Mouse (Mus musculus): ENCODE results near the gene Rassf7. TPM values are rescaled to one million over a fixed set of nuclear protein-coding genes. Genes with fewer than 3 reads are reported as not detected.

Gene Rassf7
- polyA plus RNA-seq, 1 experiment = 25.2 TPM

DNA sequence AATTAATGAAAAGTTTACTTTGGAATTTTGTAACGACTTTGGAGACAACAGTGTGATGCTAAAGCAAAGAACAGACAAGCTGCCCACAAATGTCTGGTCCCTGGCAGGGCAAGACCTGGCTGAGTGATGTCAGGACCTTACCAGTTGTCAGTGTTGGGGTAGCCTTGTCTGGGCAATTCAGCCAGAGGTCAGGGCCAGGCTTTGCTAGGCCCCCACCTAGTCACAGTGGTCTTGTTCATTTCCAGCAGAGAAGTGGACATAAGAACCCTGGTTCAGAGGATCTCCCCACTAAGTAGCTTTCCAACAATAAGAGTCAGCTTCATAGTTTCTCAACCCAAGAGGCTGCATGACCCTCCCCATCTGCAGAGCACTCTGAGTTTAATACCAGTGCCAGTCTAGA lies 4.7 kb downstream of the Rassf7 start:
- Histone ChIP-seq H3K27me3 (ENCODE audit: control insufficient read depth, insufficient read depth, insufficient read length) (no peaks in the 10 kb centered on the region), H3K36me3 (ENCODE audit: control insufficient read depth, insufficient read depth) (no peaks in the 10 kb centered on the region), H3K79me3 (ENCODE audit: low read depth) (no peaks in the 10 kb centered on the region), H3ac (ENCODE audit: control insufficient read depth, insufficient read length, low read depth) (no peak overlapping the region), H3K4me3 (ENCODE audit: insufficient read depth, poor library complexity, severe bottlenecking) (no peak overlapping the region), H3K79me2 (ENCODE audit: control insufficient read depth, insufficient read depth) (no peaks in the 10 kb centered on the region)
- no peak for TF ChIP-seq MYOD1 (IDR thresholded peaks at IDR 0.05; ENCODE audit: control insufficient read depth, insufficient read length, low read depth)
- no peak for TF ChIP-seq USF1 (IDR thresholded peaks at IDR 0.05; ENCODE audit: low read depth)
- no peak for TF ChIP-seq MAX (IDR thresholded peaks at IDR 0.05)
- no peak for TF ChIP-seq FOSL1 (IDR thresholded peaks at IDR 0.05; ENCODE audit: insufficient read depth, low read length, poor library complexity, severe bottlenecking)
- TF ChIP-seq CTCF (IDR thresholded peaks at IDR 0.05; ENCODE audit: control insufficient read depth, insufficient read depth, insufficient read length) = no peak

DNA sequence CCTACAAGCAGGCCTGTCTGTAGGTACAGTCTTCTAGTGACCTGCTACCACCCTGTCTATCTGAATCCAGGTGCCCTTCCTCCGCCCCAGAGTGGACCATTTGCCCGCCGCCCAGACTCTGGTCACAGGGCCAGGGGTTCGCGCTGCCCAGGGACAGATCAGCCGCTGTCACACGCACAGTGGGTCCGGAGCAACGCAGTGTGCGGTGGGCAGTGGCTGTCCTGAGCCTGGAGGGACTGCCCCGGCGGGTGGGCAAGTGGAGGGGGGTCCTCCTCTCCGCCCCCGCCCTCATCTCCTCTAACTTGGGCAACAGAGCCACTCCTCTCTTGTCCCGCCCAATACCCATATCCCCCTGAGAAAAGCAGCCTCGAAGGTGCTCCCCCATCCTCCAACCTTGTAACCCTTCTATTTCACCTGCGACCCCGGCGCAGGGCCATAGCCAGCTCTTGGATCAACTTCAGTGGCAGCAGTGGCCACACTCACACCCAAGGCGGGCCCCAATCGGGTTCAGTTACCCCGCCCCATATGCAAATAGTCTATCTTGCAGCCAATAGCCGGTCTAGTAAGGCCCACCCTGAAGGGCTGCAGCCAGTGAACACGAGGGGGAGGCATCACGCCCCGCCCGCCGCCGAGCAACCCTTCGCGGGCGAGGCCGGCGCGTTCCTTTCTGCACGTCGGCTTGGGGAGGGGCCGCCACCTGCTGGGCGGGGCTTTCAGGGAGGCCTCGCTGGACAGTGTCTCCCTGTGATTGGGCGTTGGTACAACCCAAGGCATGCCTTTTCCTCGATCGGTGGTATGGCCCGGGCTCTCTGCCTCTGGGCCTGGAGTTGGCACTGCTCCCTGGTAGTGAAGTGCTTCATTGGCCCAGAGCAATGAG lies 5.8 kb downstream of the Rassf7 start:
- no peak overlapping the region for H3K4me3 ChIP-seq (ENCODE audit: insufficient read depth, poor library complexity, severe bottlenecking)
- peak; percentile 41 for TF ChIP-seq MYOD1 (IDR thresholded peaks at IDR 0.05; ENCODE audit: control insufficient read depth, insufficient read length, low read depth)
- no peak for TF ChIP-seq CEBPB (IDR thresholded peaks at IDR 0.05; ENCODE audit: low read depth)
- TF ChIP-seq MAX (IDR thresholded peaks at IDR 0.05) = peak; percentile 35
- no peak overlapping the region for H3ac ChIP-seq (ENCODE audit: control insufficient read depth, insufficient read length, low read depth)
- H3K36me3 ChIP-seq (ENCODE audit: control insufficient read depth, insufficient read depth) = no peaks in the 10 kb centered on the region
- H3K79me2 ChIP-seq (ENCODE audit: control insufficient read depth, insufficient read depth) = no peaks in the 10 kb centered on the region
- H3K27me3 ChIP-seq (ENCODE audit: control insufficient read depth, insufficient read depth, insufficient read length) = no peaks in the 10 kb centered on the region
- H3K79me3 ChIP-seq (ENCODE audit: low read depth) = no peaks in the 10 kb centered on the region

DNA sequence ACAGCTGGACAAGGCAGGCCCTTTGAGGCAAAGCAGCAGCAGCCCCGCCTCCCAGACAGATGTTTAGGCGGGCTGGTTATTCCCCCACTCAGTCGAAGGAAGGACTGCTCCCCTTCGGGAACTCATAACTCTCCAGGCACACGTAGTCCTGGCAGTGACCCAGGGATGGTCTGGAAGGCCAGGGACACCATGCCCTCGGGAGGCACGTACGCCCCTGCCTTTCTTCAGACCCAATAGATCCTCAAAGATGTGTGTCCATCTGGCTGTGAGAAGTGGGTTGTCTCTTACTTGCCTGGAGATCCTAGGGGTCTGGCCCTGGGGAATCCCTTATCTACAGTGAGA lies 6.4 kb downstream of the Rassf7 start:
- no peak overlapping the region for H3K4me3 ChIP-seq (ENCODE audit: insufficient read depth, poor library complexity, severe bottlenecking)
- no peaks in the 10 kb centered on the region for H3K79me3 ChIP-seq (ENCODE audit: low read depth)
- H3K27me3 ChIP-seq (ENCODE audit: control insufficient read depth, insufficient read depth, insufficient read length) = no peaks in the 10 kb centered on the region
- TF ChIP-seq USF1 (IDR thresholded peaks at IDR 0.05; ENCODE audit: low read depth) (no peak), MAX (IDR thresholded peaks at IDR 0.05) (no peak), MYOG (IDR thresholded peaks at IDR 0.05; ENCODE audit: control insufficient read depth, extremely low read depth, insufficient read length) (no peak), MYOD1 (IDR thresholded peaks at IDR 0.05; ENCODE audit: control insufficient read depth, insufficient read length, low read depth) (no peak), CTCF (IDR thresholded peaks at IDR 0.05; ENCODE audit: control insufficient read depth, insufficient read depth, insufficient read length) (no peak), FOSL1 (IDR thresholded peaks at IDR 0.05; ENCODE audit: insufficient read depth, low read length, poor library complexity, severe bottlenecking) (no peak), CEBPB (IDR thresholded peaks at IDR 0.05; ENCODE audit: low read depth) (no peak)
- H3K36me3 ChIP-seq (ENCODE audit: control insufficient read depth, insufficient read depth) = no peaks in the 10 kb centered on the region
- H3ac ChIP-seq (ENCODE audit: control insufficient read depth, insufficient read length, low read depth) = peak overlapping the region; percentile 42
- H3K79me2 ChIP-seq (ENCODE audit: control insufficient read depth, insufficient read depth) = no peaks in the 10 kb centered on the region

DNA sequence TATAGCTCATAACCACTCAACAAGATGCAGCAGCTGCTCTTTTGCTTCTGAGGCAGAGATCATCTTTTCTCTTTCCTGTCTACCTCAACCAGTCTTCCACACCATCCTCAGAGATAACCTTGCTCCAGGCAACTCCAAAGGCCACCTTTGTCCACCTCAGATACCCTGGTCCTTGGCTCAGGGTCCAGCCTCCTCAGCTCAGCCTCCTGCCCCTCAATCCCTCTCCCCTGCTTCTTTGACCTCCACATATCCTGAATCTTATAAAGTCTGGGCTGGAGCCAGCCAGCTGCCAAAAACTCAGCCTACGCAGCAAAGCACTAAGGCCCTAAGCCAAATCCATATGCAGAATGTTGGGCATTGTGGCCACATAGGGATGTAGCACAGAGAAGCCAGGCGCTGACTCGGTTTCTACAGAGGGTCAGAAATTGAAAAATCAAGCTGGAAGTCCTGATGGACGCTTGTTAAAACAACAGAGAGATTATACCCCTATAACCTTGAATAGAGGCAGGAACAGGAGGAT lies 7.1 kb downstream of the Rassf7 start:
- no peak overlapping the region for H3K4me3 ChIP-seq (ENCODE audit: insufficient read depth, poor library complexity, severe bottlenecking)
- no peaks in the 10 kb centered on the region for H3K79me3 ChIP-seq (ENCODE audit: low read depth)
- TF ChIP-seq FOSL1 (IDR thresholded peaks at IDR 0.05; ENCODE audit: insufficient read depth, low read length, poor library complexity, severe bottlenecking) = no peak
- TF ChIP-seq CEBPB (IDR thresholded peaks at IDR 0.05; ENCODE audit: low read depth) = no peak
- TF ChIP-seq USF1 (IDR thresholded peaks at IDR 0.05; ENCODE audit: low read depth) = no peak
- TF ChIP-seq MAX (IDR thresholded peaks at IDR 0.05) = no peak
- TF ChIP-seq MYOG (IDR thresholded peaks at IDR 0.05; ENCODE audit: control insufficient read depth, extremely low read depth, insufficient read length) = no peak
- no peaks in the 10 kb centered on the region for H3K36me3 ChIP-seq (ENCODE audit: control insufficient read depth, insufficient read depth)
- H3K79me2 ChIP-seq (ENCODE audit: control insufficient read depth, insufficient read depth) = no peaks in the 10 kb centered on the region
- H3ac ChIP-seq (ENCODE audit: control insufficient read depth, insufficient read length, low read depth) = no peak overlapping the region
- H3K27me3 ChIP-seq (ENCODE audit: control insufficient read depth, insufficient read depth, insufficient read length) = no peaks in the 10 kb centered on the region

DNA sequence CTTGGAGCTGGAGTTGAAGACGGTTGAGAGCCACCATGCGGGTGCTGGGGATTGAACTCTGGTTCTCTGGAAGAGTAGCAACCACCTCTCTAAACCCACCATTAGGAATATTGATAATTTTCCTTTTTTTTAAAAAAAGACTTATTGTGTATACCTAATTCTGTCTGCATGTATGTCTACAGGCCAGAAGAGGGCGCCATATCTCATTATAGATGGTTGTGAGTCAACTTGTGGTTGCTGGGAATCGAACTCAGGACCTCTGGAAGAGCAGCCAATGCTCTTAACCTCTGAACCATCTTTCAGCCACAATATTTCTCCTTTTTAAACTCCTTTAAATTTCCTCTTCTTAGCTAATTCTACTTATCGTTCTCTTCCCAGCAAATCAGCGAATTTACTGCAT lies 10.9 kb downstream of the Rassf7 start:
- Histone ChIP-seq H3K4me3 (ENCODE audit: insufficient read depth, poor library complexity, severe bottlenecking) (no peak overlapping the region), H3ac (ENCODE audit: control insufficient read depth, insufficient read length, low read depth) (no peak overlapping the region), H3K79me2 (ENCODE audit: control insufficient read depth, insufficient read depth) (peaks cover 30% of the 10 kb centered on the region), H3K27me3 (ENCODE audit: control insufficient read depth, insufficient read depth, insufficient read length) (no peaks in the 10 kb centered on the region), H3K36me3 (ENCODE audit: control insufficient read depth, insufficient read depth) (peaks cover 3% of the 10 kb centered on the region), H3K79me3 (ENCODE audit: low read depth) (peaks cover 27% of the 10 kb centered on the region)
- TF ChIP-seq CEBPB (IDR thresholded peaks at IDR 0.05; ENCODE audit: low read depth) (no peak), MAX (IDR thresholded peaks at IDR 0.05) (no peak), MYOD1 (IDR thresholded peaks at IDR 0.05; ENCODE audit: control insufficient read depth, insufficient read length, low read depth) (no peak)

DNA sequence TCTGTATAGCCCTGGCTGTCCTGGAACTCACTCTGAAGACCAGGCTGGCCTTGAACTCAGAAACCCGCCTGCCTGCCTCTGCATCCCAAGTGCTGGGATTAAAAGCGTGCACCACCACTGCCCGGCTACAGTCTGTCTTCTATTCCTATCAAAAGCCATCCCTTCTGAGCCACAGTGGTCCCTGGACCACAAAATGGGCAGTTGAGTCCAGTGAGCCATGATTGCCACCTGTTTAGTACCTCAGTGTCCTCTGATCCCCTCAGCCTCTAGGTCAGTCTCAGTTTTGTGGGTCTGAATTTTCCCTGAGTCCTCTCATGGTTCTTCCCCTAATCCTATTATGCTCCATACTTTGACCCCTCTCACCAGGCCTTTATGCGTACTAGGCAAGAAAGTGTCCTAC lies 12.1 kb downstream of the Rassf7 start:
- TF ChIP-seq MYOD1 (IDR thresholded peaks at IDR 0.05; ENCODE audit: control insufficient read depth, insufficient read length, low read depth) = no peak
- TF ChIP-seq MAX (IDR thresholded peaks at IDR 0.05) = no peak
- no peak for TF ChIP-seq MYOG (IDR thresholded peaks at IDR 0.05; ENCODE audit: control insufficient read depth, extremely low read depth, insufficient read length)
- TF ChIP-seq CTCF (IDR thresholded peaks at IDR 0.05; ENCODE audit: control insufficient read depth, insufficient read depth, insufficient read length) = no peak
- no peak for TF ChIP-seq FOSL1 (IDR thresholded peaks at IDR 0.05; ENCODE audit: insufficient read depth, low read length, poor library complexity, severe bottlenecking)
- TF ChIP-seq USF1 (IDR thresholded peaks at IDR 0.05; ENCODE audit: low read depth) = no peak
- no peak for TF ChIP-seq CEBPB (IDR thresholded peaks at IDR 0.05; ENCODE audit: low read depth)

More for the DNA sequence above, 12.1 kb downstream of the Rassf7 start:
- Histone ChIP-seq H3K79me3 (ENCODE audit: low read depth) (peaks cover 38% of the 10 kb centered on the region), H3K36me3 (ENCODE audit: control insufficient read depth, insufficient read depth) (peaks cover 12% of the 10 kb centered on the region), H3K27me3 (ENCODE audit: control insufficient read depth, insufficient read depth, insufficient read length) (no peaks in the 10 kb centered on the region), H3ac (ENCODE audit: control insufficient read depth, insufficient read length, low read depth) (no peak overlapping the region), H3K79me2 (ENCODE audit: control insufficient read depth, insufficient read depth) (peaks cover 43% of the 10 kb centered on the region), H3K4me3 (ENCODE audit: insufficient read depth, poor library complexity, severe bottlenecking) (no peak overlapping the region)
